Mouse (Mus musculus): ENCODE data around the gene Arpp21.
A peak's percentile ranks its signal among the peaks of the same experiment; 100 is the strongest.
"Not testable (repeated sequence)": the region's sequence is repeated elsewhere in the genome, so short reads cannot be mapped to it uniquely, and the experiment has no call there.

Arpp21 gene

GRCm38 (mm10) chr9:112100841-112101595 is 134.7 kb downstream of the Arpp21 start:
- DNase-seq = peak; percentile 3

GRCm38 (mm10) chr9:112098267-112098666 is 137.5 kb downstream of the Arpp21 start:
- DNase-seq = no peak

- no peak for DNase-seq
Observed at GRCm38 (mm10) chr9:112095708-112096107, 140.0 kb downstream of the Arpp21 start.

GRCm38 (mm10) chr9:112095198-112095597 is 140.5 kb downstream of the Arpp21 start:
- DNase-seq = no peak

DNA sequence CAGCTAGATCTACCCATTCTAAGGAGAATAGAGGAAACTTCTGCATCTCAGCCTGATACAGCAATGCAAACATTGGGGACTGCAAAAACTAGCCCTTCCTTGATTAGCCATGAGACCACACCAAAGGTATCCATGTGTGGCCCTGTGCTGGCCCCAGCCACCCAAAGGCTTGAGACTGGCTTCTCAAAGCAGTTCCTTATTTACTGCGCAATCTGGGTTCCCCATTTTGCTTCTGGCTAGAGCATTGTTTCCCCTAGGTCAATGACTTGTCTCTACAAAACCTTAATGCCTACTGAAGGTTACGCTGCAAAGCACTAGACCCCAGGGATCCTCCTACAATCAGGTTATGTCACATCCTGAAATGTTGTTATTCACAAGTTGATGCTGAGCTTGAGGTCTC is 156.8 kb downstream of the Arpp21 start:
- no peak for DNase-seq

DNA sequence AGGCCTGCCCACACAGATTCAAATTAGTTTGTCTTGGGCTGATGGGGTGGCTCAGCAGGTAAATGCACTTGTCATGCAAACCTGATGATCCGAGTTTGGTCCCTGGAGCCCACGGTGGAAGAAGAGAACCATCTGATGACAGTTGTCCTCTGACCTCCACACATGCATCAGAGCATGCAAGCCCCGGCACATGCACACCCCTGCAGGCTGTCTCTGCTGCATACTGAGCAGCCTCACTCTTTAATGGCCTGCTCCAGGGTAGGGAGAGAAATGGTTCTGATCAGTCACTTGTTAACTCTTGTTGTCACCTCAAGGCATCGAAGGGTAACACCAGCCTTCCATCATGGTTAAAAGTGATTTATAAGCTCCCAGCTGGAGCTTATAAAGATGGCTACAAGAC is 157.3 kb downstream of the Arpp21 start:
- DNase-seq = no peak

DNA sequence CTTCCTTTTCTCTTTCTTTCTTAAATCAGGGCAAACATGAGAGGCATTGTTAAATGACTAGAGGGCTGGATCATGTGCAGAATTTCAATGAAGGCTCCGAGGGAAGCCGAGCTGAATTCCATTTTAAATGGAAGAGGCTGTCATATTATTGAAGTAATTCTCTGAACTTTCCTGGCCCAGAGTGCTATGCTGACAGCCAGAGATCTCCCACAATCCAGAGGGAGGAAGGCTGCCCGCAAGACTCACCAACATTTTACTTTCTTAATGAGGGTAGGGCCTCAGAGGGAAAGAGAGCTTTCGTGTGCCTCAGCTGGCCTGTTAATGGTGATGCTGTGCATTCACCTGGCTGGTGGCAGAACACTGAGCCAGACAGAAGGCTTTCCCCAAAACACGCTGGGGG is 160.5 kb downstream of the Arpp21 start:
- no peak for DNase-seq

DNA sequence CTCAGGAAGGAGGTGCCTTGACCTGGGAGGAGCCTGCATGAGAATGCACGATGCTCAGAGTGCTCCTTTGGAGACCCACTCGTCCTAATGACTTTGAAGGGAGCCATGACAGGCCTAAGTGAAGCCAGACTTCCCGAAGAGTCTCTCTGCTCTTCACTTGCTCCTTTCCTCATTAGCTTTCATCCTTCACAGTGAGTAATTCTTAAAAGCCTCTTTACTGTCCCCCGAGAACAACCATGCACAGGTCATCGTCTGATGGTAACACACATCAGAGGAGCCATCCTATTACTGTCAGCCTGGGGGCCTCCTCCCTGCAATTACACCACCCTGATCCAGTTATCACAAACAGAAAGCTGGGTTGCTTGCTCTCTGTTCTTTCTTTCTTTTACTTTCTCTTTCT is 160.9 kb downstream of the Arpp21 start:
- DNase-seq = no peak

DNA sequence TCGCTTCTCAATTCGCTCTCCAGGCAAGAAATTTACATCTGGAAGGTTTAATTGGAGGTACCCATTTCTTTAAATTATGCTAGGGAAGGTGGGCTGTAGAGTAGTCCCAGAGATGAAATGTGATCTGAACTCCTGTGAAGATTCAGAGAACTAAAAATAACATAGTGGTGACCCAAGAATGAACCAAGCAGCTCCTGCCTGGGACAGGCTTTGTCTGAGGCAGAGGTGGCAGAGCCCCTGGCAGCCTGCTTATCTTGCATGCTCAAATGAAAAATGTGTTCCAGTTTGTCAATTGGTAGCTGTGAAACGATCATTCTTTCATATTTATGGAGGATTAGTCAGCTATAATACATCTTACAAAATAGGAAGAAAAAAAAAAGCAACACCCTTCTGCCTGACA is 164.4 kb downstream of the Arpp21 start:
- DNase-seq = no peak

GRCm38 (mm10) chr9:112070961-112071360 is 164.8 kb downstream of the Arpp21 start:
- DNase-seq = no peak

GRCm38 (mm10) chr9:112068250-112068649 is 167.5 kb downstream of the Arpp21 start:
- DNase-seq = no peak

DNA sequence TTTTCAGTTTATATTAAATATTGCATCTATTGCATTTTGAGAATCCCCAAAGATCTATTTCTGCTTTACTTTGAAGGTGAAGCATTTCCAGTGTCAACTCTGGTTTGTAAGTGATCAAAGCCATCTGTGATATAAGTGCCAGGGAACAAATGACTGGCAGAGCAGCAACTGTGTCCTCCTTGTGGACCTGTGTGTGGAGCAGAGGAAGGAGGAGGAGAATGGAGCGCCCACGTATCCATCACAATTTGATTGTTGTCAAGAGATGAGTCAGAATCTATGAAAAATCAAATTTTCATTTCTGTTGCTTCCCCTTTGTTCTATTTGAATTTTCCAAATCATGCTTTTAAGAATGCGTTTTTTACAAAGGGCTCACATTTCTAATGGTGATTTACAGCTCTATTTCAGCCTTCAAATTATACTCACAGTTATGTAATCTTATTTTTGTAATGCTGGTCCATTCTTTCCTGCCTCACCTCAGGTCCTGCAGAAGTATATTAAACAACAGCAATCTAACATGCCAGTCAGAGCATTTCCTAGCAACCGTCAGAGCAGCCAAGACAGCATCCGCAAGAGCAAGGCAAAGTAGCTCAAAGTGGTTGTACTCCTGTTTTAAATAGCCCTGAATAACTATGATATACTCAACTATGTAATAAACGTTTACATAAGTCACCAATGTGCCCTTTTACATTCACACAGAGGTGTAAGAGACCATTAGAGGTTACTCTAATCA is 174.9 kb downstream of the Arpp21 start:
- no peak for DNase-seq

GRCm38 (mm10) chr9:112054807-112055381 is 180.8 kb downstream of the Arpp21 start:
- DNase-seq = no peak

- no peak for DNase-seq
Observed at GRCm38 (mm10) chr9:112047903-112048467, 187.8 kb downstream of the Arpp21 start.

DNA sequence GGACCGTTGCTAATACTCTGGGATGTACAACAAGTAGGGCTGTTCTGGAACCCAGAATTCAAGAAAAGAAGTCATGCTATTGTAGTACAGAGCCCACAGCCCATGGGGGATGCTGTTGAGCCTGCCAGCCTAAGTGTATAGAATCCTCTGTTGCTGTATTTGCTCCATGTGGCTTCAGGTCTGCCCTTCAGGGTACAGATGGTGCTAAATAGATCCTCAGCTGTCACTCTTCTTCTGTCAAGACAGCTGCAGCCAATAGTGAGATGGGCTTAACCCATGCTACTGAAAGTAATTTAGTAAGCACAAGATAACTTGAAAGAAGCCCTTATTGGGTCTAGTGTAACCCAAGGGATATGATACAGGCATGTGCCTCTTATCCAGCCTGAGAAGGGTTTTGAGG is 195.2 kb downstream of the Arpp21 start:
- no peak for DNase-seq

GRCm38 (mm10) chr9:112037732-112038131 is 198.0 kb downstream of the Arpp21 start:
- DNase-seq = no peak

DNA sequence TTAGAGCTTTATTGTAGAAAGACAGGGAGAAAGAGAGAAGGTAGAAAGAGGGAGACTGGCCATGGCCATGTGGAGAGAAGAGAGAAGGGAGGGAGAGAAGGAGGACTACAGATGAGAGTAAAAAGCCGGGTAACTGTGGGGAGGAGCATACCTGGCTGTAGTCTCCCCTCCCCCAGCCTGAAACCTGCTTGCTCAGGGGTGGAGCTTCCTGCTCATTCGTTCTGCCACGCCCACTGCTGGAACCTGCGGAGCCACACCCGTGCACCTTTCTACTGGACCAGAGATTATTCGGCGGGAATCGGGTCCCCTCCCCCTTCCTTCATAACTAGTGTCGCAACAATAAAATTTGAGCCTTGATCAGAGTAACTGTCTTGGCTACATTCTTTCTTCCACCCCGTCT is 201.9 kb downstream of the Arpp21 start:
- DNase-seq = not testable (repeated sequence)

DNA sequence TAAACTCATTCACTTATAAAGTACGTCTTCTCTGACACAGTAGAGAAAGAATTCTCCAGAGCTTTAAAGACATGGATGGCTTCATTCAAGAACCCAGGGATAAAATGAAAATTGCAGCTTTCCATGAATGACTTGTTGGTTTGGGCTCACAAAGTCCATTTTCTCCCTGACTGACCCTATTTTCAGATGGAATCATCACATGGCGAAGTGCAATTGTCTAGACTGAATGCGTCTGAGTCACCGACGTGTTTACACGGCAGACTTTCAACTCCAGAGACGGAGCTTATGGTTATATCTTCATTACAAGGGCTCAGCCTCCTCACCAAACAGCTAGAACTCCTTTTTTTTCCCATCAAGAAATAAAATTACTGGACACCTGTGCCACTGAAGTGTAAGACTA is 203.6 kb downstream of the Arpp21 start:
- no peak for DNase-seq

- DNase-seq = no peak
Observed at GRCm38 (mm10) chr9:112023562-112024015, 212.1 kb downstream of the Arpp21 start.

GRCm38 (mm10) chr9:112023111-112023510 is 212.6 kb downstream of the Arpp21 start:
- no peak for DNase-seq
